Mouse (Mus musculus) MEL (cell line): ENCODE data around the gene Lyrm7. TPM values are rescaled to one million over a fixed set of nuclear protein-coding genes. Genes with fewer than 3 reads are reported as not detected.

Source experiments
- DNase-seq: peaks from one replicate; pipeline ENCODE4 v3.0.0; 2011; ENCODE audit warnings: low read depth, low spot score
- H3K27ac ChIP-seq: 2 replicates; pipeline ENCODE4 v1.5.1; 2012; ENCODE audit warnings: low read depth, mild to moderate bottlenecking, control low read depth, low read length, moderate library complexity; ENCODE audit not compliant: control insufficient read depth
- H3K27me3 ChIP-seq, 2 experiments: fragments of 150-350 bp in 1 of 2; sonication (generic) in 1 of 2; 2 replicates each; pipeline ENCODE4 v1.6.1; 2012; ENCODE audit warnings: low read length in 2 of 2, mild to moderate bottlenecking in 2 of 2, improper control_type of control experiment in 1 of 2, moderate library complexity in 1 of 2; ENCODE audit not compliant: insufficient read depth in 2 of 2, control insufficient read depth in 1 of 2
- H3K36me3 ChIP-seq, 2 experiments: 2 replicates each; pipeline ENCODE4 v1.6.1; 2012 to 2014; ENCODE audit warnings: low read length in 2 of 2, improper control_type of control experiment in 1 of 2, inconsistent platforms in 1 of 2, mild to moderate bottlenecking in 1 of 2; ENCODE audit not compliant: insufficient read depth in 2 of 2, control insufficient read depth in 1 of 2
- H3K4me1 ChIP-seq, 2 experiments: fragments of 150-350 bp in 1 of 2; sonication (generic) in 1 of 2; 2 replicates each; pipeline ENCODE4 v1.6.1; 2012; ENCODE audit warnings: low read length in 2 of 2, improper control_type of control experiment in 1 of 2, mild to moderate bottlenecking in 1 of 2; ENCODE audit not compliant: insufficient read depth in 2 of 2, control insufficient read depth in 1 of 2
- H3K4me3 ChIP-seq, 2 experiments: fragments of 150-350 bp in 1 of 2; sonication (generic) in 1 of 2; 2 replicates each; pipeline ENCODE4 v1.5.1; 2012; ENCODE audit warnings: low read depth in 2 of 2, low read length in 2 of 2, mild to moderate bottlenecking in 2 of 2, moderate library complexity in 2 of 2, control low read depth in 1 of 2, improper control_type of control experiment in 1 of 2; ENCODE audit not compliant: control insufficient read depth in 1 of 2, insufficient read depth in 1 of 2
- H3K79me2 ChIP-seq: 2 replicates; pipeline ENCODE4 v1.6.1; 2012; ENCODE audit warnings: mild to moderate bottlenecking, low read length, moderate library complexity; ENCODE audit not compliant: control insufficient read depth, poor library complexity, insufficient read depth
- H3K9ac ChIP-seq: 2 replicates; pipeline ENCODE4 v1.6.1; 2012; ENCODE audit warnings: low read depth, mild to moderate bottlenecking, control low read depth, low read length, moderate library complexity; ENCODE audit not compliant: control insufficient read depth, poor library complexity, severe bottlenecking
- H3K9me3 ChIP-seq: fragments of 150-350 bp; sonication (generic); replicated peaks from 2 replicates; pipeline ENCODE4 v1.6.1; 2012; ENCODE audit warnings: mild to moderate bottlenecking, low read length, improper control_type of control experiment, moderate library complexity; ENCODE audit not compliant: insufficient read depth
- BHLHE40 ChIP-seq: IDR thresholded peaks from 2 replicates; pipeline ENCODE4 v1.6.1; 2012; ENCODE audit warnings: low read depth, mild to moderate bottlenecking, inconsistent platforms, low read length, improper control_type of control experiment, borderline replicate concordance
- HCFC1 ChIP-seq: IDR thresholded peaks from 2 replicates; pipeline ENCODE4 v1.6.1; 2012; ENCODE audit warnings: low read depth, mild to moderate bottlenecking, inconsistent platforms, low read length, improper control_type of control experiment, moderate library complexity
- JUND ChIP-seq: IDR thresholded peaks from 2 replicates; pipeline ENCODE4 v1.6.1; 2011; ENCODE audit warnings: low read depth, mild to moderate bottlenecking, improper control_type of control experiment, low read length
- MAX ChIP-seq: IDR thresholded peaks from 2 replicates; pipeline ENCODE4 v1.6.1; 2011; ENCODE audit warnings: low read length, improper control_type of control experiment
- MYC ChIP-seq: IDR thresholded peaks from 2 replicates; pipeline ENCODE4 v1.6.1; 2011; ENCODE audit warnings: low read depth, mild to moderate bottlenecking, low read length, improper control_type of control experiment, moderate library complexity
- NRF1 ChIP-seq: IDR thresholded peaks from 2 replicates; pipeline ENCODE4 v1.6.1; 2014; ENCODE audit warnings: low read depth, mild to moderate bottlenecking, inconsistent platforms, low read length, improper control_type of control experiment, moderate library complexity; ENCODE audit not compliant: poor library complexity, insufficient read depth, severe bottlenecking
- POLR2A ChIP-seq, 2 experiments: IDR thresholded peaks; 2 replicates each; pipeline ENCODE4 v1.6.1; 2011 to 2012; ENCODE audit warnings: low read length in 2 of 2, mild to moderate bottlenecking in 2 of 2, control low read depth in 1 of 2, improper control_type of control experiment in 1 of 2, low read depth in 1 of 2, moderate library complexity in 1 of 2; ENCODE audit not compliant: control insufficient read depth in 1 of 2, insufficient read depth in 1 of 2, poor library complexity in 1 of 2
- POLR2AphosphoS5 ChIP-seq: IDR thresholded peaks from 2 replicates; pipeline ENCODE4 v1.6.1; 2012; ENCODE audit warnings: low read depth, borderline replicate concordance, mild to moderate bottlenecking, inconsistent platforms, low read length, moderate library complexity, mixed read lengths
- SIN3A ChIP-seq: IDR thresholded peaks from 2 replicates; pipeline ENCODE4 v1.6.1; 2012; ENCODE audit warnings: low read length, improper control_type of control experiment, inconsistent platforms
- USF2 ChIP-seq, 2 experiments: IDR thresholded peaks; 2 replicates each; pipeline ENCODE4 v1.6.1; 2011 to 2012; ENCODE audit warnings: improper control_type of control experiment in 2 of 2, low read length in 2 of 2, borderline replicate concordance in 1 of 2, inconsistent platforms in 1 of 2, low read depth in 1 of 2, mild to moderate bottlenecking in 1 of 2; ENCODE audit not compliant: insufficient read depth in 1 of 2
- ZC3H11A ChIP-seq: IDR thresholded peaks from 2 replicates; pipeline ENCODE4 v1.6.1; 2012; ENCODE audit warnings: low read depth, mild to moderate bottlenecking, inconsistent platforms, low read length, improper control_type of control experiment
- ZKSCAN1 ChIP-seq: IDR thresholded peaks from 2 replicates; pipeline ENCODE4 v1.6.1; 2012; ENCODE audit warnings: low read depth, mild to moderate bottlenecking, inconsistent platforms, low read length, improper control_type of control experiment, moderate library complexity
- ZMIZ1 ChIP-seq: IDR thresholded peaks from 2 replicates; pipeline ENCODE4 v1.6.1; 2012; ENCODE audit warnings: low read depth, mild to moderate bottlenecking, inconsistent platforms, low read length, improper control_type of control experiment, moderate library complexity
- polyA plus RNA-seq, 2 experiments: library from polyadenylated mRNA; stranded (reverse) in 1 of 2; unstranded in 1 of 2; fragments of >175 nt in 1 of 2; fragments of >200 nt in 1 of 2; gene quantifications; 2 replicates each; pipeline versions ENCODE4 v1.2.1 to v1.2.4; 2012; ENCODE audit warnings: low replicate concordance in 2 of 2, low read depth in 1 of 2; ENCODE audit not compliant: insufficient read length in 2 of 2, insufficient read depth in 1 of 2, missing spikeins in 1 of 2
- total RNA-seq: library from RNA; depleted of rRNA; stranded (reverse); fragments of 300-350 nt; gene quantifications from 2 replicates; pipeline ENCODE4 v1.2.3, GENCODE M21; 2012

Lyrm7 gene
- total and polyA plus RNA-seq, 3 experiments: 12.3 to 188 (median 20.9) TPM

GRCm38 (mm10) chr11:54871831-54872537 lies 11.3 kb upstream of the Lyrm7 start:
- 0 out of 4 replicates have a peak, but pooled peaks of 1 of the 2 experiments have one; percentile 19 for TF ChIP-seq POLR2A (IDR thresholded peaks at IDR 0.05; ENCODE audit: control insufficient read depth in 1 of 2, insufficient read depth in 1 of 2, low read depth in 1 of 2, low read length in 2 of 2, poor library complexity in 1 of 2)
- no peak for TF ChIP-seq POLR2AphosphoS5
- Histone ChIP-seq H3K9me3 (no peaks in the 10 kb centered on the region), H3K79me2 (peaks cover 14% of the 10 kb centered on the region), H3K9ac (no peak overlapping the region), H3K4me3 (no peak overlapping the region), H3K36me3 (peaks cover 6 to 21% of the 10 kb centered on the region in 2 experiments), H3K4me1 (peaks cover 7 to 17% of the 10 kb centered on the region in 2 experiments), H3K27me3 (no peaks in the 10 kb centered on the region), H3K27ac (no peak overlapping the region)
- no peak for DNase-seq

GRCm38 (mm10) chr11:54869318-54869717 lies 8.6 kb upstream of the Lyrm7 start:
- Histone ChIP-seq H3K27ac (no peak overlapping the region), H3K9me3 (no peaks in the 10 kb centered on the region), H3K36me3 (peaks cover 6 to 26% of the 10 kb centered on the region in 2 experiments), H3K4me3 (no peak overlapping the region), H3K9ac (no peak overlapping the region; the same call in 1 of the 2 replicates), H3K27me3 (no peaks in the 10 kb centered on the region), H3K4me1 (peaks cover 7 to 24% of the 10 kb centered on the region in 2 experiments), H3K79me2 (peaks cover 21% of the 10 kb centered on the region)
- peak; percentile 49 for DNase-seq
- TF ChIP-seq NRF1: no peak
- 0 out of 2 replicates have a peak, but pooled peaks have one; percentile 41 for TF ChIP-seq MYC
- 0 out of 2 replicates have a peak, but pooled peaks have one; percentile 23 for TF ChIP-seq MAX
- no peak; the same call in 1 of the 2 replicates for TF ChIP-seq SIN3A
- TF ChIP-seq ZKSCAN1: no peak
- no peak for TF ChIP-seq HCFC1
- no peak for TF ChIP-seq ZMIZ1
- no peak for TF ChIP-seq USF2 (IDR thresholded peaks at IDR 0.05; ENCODE audit: borderline replicate concordance in 1 of 2, insufficient read depth in 1 of 2, low read depth in 1 of 2, low read length in 2 of 2)
- no peak for TF ChIP-seq POLR2AphosphoS5
- no peak for TF ChIP-seq JUND
- no peak for TF ChIP-seq BHLHE40
- TF ChIP-seq ZC3H11A: no peak
